Mouse (Mus musculus): ENCODE data around the gene Slbp.

Gene Slbp

DNA sequence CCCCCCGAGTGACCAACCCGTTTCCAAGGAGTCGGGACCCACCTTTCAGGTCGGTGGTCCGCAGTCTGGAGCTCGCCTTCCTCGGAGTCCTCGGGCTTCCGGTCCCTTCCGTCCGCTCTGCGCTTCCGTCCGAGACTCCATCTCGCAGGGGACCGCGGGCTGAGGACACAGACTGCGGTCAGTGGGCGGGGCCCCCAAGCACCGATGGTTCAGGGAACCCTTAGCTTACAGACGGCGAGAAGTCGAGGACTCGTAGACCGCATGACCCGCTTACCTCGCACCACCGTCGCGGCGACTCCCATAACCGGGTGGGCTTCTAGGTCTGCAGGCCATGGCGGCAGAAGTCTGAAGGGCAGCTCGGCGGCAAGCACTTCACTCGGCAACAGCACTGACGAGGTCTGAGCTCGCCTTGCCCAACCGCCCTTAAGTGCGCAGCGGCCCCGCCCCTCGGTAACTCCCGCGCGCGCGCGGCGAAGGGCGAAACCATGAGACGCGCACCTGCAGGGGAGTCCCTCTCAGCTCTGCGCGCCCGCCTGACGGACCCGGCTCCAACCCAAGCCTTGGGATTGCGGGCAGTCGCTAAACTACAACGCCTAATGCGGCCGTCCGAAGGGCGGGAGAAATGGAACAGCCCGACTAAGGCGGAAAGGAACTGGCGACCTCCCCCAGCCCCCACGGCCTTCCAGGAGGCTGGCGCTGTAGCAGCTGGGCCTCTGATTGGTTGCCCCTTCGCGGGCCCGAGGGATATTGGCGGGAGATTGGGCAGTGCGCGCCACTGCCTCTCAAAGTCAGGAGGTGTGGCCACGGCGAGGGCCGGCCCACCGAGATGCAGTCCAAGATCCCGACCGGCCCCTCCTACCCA lies at the start of gene Slbp:
Gene Slbp (minus strand): TSS at position 654 of the 862 bp plus-strand sequence.
- in situ Hi-C loops (cut with MboI, MseI) = no loop called here

DNA sequence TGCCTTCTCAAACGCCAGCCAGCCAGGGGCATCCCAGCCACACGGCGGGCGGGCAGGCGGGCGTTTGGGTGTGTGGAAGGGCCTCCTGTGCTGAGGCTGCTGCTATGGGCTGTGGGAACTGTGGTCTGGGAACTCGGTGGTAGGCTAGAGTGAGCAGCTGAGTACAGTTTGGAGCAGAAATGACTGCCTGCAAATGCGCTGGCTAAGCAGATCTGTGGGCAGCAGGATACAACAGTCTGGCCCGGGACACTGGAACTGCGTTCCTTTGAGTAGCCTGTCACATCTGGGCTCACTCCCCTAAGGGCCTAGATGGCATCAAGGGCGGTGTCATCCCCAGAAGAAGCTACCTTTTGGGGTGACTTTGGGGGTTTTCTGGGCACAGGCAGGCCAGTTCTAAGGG lies 49.5 kb upstream of the Slbp start:
- in situ Hi-C loops (cut with MboI, MseI) = loop anchor here (25.0 kb wide), 1 partner anchor 1415 kb away; no protein-coding TSS in a partner anchor

DNA sequence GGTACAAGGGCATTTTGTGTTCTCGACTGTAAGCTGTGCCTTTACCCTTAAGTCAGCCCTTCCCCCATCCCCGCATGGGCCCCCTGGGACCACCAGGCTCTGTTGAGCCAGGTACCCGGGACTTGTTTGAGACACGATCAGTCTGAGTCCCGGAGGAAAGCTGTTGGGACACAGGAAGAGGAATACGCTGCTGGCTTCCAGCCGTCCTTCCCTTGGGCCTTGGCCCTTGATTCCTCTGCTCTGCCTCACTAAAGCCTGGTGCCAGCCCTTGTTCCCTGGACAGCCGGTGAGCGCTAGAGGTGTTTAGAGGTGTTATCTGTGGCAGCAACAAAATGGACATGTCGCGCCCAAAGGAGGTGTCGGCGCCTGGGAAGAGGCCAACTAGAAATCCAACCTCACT lies 47.6 kb upstream of the Slbp start:
- in situ Hi-C loops (cut with MboI, MseI) = loop anchor here (25.0 kb wide), 1 partner anchor 1413 kb away; no protein-coding TSS in a partner anchor

DNA sequence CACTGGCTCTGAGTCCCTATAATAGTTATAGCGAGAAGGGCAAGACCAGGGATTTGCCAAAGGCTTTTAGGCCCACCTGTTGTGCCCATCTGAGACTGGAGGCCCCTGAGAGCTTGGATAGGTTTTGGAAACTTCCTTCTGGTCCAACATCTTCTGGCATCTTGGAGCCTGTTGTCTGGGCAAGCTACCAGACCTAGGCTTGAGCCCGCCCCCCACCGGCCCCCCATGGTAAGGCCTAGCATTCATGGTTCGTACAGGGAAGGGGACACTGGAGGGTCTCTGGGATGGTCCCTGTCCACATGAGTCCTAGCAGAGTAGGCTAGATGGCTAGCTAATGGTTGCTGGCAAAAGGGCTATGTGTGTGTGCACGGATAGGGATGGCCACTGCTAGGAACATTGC lies 46.3 kb upstream of the Slbp start:
- in situ Hi-C loops (cut with MboI, MseI) = no loop called here

DNA sequence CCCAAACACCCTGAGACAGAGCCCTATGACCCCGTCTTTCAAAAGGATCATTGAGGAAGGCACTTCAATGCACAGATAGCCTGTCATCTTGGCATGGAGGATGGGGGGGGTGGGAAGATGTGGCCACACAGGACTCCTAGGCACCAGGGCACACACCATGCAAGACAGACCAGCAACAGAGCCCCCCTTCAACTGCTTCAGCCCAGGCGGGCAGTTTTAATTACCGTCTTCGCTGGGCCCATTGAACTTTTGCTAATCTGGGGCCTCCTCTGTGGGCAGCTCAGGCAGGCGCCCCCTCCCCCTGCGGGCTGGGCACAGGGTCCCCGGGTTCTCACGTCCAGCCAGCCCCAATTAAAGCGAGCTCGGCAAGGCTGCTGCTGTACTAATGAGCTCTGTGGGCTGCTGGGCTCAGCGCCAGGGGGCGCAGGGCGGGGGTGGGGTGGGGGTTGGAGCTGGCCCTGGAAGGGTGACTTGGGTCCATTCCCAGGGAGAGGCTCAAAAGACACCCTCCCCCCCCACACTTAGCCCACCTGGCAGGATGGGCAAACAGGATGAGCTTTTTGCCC lies 45.7 kb upstream of the Slbp start:
- in situ Hi-C loops (cut with MboI, MseI) = no loop called here

DNA sequence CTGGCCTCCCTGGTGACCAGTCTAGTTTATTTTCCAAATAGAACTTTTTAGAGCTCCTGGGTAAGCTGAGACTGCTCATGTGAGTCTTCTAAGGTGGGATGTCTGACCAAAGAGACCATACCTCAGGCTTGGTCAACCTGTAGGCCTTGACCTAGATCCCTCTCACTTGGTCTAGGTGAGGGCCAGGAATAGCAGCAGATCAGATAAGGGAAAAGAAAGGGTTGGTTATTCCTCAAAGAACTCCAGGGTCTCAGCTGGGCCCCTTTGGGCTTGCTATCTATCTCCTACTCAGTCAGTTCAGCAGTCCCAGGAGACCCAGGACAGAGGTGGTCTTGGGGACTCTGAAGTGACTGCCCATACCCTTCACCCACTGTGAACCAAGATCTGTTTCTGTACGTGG lies 45.2 kb upstream of the Slbp start:
- in situ Hi-C loops (cut with MboI, MseI) = no loop called here

DNA sequence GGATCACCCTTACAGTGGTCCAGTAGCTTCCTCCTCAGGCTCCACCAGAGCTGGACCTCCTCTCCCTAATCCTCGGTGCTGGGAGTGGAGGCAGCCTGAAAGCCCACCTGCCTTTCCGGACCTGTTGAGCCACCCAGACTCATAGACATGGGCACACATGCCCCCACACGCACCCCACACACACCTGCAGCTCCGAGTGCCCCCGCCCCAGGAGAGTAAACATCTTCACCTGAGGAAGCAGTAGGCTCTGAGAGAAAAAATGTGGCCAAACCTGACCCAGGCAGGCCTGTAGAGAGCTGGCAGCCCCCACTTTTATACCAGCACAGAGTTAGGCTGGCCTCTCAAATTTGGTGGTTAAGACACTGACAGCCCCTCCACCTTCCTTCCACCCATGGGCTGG lies 44.1 kb upstream of the Slbp start:
- in situ Hi-C loops (cut with MboI, MseI) = no loop called here

DNA sequence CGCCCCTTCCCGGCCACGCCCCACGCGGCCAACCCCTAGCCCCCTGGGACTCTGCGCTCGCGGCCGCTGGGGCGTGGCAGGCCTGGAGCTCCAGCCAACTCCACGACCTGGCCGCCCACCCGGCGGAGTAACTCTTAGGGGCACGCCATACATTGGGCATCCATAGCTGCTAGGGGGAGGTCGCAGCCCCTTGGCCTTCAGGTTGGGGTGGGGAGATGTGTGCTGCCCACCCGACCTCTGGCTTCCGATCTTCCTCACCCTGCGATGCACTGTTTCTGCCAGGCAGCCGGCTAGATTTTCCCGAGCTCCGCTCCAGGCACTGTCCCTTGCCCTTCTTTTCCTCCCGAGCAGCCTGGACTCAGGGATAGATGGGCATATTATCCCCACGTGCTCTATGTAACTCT lies 43.3 kb upstream of the Slbp start:
- in situ Hi-C loops (cut with MboI, MseI) = no loop called here

DNA sequence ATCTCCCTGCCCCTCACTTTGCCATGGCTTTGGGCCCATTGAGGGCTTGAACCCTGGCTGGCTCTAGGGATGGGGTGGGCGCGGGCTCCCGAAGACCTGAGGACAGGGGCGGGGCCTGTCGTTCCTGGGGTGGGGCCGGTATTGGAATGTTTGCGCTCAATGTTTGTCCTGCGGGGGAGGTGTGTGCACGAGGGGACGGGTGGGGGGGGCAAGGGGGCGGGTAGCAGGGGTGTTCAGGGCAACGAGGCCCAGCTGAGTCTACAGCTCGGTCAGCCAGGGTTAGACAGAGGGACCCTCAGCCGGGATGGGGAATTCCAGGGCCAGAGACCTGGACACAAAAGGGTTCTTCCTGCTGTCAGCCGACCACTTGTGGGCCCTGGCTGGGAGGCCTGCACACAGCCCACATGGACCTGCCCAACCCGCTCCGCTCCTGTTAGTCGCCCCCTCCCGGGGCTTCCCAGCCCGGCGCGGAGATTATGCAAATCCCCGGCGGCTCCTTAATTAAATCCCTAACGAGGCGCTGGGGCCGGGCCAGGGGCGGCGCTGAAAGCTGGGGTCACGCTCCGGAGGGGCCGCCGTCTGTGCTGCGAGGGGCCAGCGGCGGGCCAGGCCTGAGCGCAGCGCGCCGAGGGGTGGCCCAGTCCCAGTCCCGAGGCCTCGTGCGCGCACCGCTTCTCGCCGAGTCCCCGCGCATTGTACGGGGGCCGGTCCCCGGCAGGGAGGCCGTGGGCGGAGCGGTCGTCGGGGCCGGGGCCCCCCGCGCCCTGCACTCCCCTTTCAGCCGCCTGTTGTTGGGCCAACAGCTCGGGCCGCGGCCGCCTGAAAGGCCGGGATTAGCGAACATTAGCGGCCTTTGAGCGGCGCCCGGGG lies 42.7 kb upstream of the Slbp start:
- in situ Hi-C loops (cut with MboI, MseI) = no loop called here

DNA sequence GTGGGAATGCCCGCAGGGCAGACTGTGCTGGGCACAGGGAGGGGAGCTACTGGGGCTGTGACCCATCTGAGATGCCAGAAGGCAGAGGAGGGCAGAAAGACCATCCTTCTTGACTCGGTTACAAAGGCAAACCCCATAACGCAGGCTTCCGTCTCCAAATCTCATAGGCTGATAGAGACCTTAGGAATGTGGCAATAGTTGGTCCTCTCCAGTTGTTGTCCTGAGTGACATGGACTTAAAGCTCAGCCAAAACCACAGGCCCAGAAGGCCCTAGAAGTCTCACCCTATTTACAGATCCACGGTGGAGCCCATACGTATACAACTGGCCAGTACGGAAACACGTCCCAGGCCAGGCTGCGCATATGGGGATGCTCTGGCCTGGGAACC lies 42.1 kb upstream of the Slbp start:
- in situ Hi-C loops (cut with MboI, MseI) = no loop called here

DNA sequence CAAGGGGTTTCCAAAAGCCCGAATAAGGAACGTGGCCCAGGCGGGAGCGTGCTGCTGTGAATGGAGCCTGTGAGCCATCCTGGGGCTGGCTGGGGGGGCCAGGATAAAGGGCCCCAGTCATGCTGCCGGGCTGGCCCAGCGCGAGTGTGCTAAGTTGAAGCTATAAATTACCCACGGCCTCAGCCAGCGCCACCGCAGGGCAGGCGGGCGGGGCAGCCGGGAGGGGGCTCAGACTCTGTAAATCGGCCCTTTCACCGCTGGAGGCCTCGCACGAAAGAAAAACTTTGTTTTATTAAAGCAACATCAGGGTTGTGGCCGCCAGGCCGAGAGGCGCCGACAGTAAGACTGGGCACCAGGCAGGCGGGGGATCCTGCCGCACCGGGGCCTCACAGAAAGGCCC lies 40.0 kb upstream of the Slbp start:
- in situ Hi-C loops (cut with MboI, MseI) = no loop called here

DNA sequence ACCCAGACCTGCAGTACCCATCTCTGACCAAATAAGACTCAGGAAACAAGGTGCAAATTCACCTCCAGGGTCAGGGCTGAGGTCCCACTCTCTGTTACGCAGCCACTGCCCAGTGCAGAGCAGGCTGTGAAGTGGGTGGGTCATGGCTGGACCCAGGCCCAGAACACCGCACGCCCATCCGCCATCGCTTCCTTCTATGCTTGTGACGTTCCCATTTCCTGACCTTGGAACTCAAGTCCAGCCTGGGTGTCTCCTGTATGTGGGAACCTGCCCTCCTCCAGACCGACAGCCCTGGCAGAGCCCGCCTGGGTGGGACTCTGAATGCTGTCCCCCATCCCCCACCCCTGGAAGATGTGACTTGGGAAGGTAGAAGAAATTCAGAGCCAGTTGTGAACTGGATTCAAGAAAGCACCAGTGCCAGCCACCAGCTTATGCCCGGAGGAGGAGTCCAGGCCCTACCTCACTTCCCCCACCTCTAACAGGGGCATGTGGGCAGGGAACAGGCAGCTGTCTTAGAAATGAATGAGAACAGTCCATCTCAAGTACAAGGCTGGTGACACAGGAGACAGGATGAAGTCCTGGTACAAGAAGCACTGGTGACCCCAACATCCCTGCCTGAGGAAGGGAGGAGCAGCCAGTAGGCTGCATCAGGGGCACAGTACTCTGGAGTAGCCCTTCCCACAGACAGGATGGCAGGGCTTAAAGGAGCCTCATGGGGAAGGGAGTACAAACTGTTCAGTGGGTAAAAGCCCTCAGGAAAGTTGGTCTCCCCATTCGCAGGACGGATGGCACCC lies 37.7 kb upstream of the Slbp start:
- in situ Hi-C loops (cut with MboI, MseI) = no loop called here

DNA sequence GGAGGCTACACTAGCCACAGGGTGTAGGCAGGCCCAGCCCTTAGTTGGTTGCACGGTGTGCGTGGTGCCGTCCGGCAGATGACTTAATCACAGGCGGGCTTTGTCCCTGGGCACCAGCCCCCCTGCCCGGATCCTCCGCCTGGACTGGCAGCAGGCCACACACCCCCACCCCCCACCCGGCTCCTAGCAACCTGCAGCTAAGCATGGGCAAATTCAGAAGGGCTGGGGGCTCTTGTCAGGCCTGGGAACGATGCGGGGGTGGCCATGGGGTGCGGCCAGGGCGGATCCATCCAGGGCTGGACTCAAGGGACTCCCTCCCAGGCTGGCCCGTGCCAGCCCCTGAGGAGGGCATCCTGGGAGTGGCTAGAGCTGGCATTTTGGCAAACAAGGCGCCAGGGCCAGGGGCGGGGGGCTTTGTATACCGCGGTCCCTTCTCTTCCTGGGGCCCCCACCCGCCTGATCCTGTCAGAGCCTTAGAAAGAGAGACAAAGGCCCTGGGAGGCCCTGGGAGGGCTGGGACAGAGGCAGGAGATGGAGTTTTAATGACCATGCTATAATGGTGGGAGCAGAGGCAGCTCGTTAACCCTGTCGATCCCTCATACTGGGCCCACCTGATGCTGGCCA lies 37.0 kb upstream of the Slbp start:
- in situ Hi-C loops (cut with MboI, MseI) = no loop called here

DNA sequence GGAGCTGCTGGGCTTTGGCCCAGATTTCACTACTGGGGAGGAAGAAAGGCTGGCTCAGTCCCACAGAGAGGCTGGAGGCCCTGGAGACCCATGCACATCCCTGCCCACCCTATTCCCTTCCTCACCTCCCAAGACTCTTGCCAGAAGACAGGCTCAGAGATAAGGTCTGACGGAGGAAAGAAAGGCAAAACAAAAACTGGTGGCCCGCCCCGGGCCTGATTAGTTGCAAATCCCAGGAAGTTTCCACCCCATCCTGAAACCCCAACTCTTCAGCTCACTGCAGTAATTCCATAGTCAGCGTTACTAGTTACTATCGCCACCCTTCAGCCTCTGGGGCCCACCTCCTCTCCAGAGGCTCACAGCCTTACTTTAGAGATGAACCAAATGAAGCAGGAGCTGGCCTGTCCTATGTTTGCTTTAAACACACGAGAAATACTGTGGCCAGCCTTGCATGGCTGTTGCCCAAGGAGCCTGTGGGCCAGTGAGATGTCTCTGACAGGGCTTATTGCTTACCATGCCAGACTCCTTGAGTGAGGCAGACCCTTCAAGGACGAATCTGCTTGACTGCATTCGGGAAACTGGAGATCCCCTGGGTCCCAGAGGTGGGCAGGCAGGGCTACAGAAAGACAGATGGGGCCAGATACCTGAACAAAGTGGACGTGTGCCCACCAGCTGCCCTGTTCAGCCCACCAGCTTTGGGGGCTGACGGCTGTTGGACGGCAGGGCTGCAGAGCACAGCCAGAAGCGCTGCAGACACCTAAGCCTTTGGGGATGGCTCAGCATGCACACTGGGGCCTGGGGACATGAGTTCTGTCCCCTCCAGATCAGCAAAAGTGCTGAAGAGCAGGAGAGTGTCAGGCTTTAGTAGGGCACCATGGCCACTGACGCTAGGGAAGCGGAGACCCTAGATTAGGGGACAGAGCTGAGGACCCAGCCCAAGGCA lies 36.2 kb upstream of the Slbp start:
- in situ Hi-C loops (cut with MboI, MseI) = no loop called here

DNA sequence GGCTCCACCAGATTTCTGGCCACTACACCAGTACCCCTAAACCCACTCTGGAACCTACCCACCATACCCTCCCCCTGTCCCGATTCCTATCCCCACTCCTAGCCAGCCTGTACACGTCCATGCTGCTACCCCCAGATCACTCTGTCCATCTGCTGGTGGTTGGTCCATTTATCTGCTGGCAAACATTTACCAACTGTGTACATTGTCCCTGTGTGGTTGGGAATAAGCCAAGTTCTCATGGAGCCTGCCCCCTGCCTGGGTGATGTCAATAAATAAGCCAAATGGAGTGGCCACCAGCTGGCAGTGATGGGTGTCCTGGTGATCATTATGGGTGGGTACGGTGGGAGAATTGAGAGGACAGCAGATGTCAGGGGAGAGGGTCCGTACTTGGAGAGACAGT lies 34.8 kb upstream of the Slbp start:
- in situ Hi-C loops (cut with MboI, MseI) = no loop called here

DNA sequence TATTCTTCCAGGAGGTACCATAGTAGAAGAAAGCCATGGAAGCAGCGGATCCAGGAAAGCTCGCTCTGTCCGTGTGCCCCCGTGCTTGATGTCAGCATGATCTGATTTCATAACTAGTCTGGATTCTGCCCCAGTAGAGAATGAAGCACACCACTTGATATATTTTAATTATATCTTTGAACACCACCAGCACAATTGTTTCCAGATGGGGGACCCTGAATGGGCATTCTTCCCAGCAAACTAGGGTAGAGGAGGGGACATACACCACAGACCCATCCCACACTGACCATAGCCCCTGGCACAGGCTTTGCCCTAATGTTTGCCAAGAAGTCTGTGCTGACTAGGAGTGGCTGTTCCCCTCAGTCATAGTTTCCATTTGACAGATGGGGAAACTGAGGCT lies 32.6 kb upstream of the Slbp start:
- in situ Hi-C loops (cut with MboI, MseI) = loop anchor here (5.0 kb wide), 1 partner anchor 52 kb away; no protein-coding TSS in a partner anchor

DNA sequence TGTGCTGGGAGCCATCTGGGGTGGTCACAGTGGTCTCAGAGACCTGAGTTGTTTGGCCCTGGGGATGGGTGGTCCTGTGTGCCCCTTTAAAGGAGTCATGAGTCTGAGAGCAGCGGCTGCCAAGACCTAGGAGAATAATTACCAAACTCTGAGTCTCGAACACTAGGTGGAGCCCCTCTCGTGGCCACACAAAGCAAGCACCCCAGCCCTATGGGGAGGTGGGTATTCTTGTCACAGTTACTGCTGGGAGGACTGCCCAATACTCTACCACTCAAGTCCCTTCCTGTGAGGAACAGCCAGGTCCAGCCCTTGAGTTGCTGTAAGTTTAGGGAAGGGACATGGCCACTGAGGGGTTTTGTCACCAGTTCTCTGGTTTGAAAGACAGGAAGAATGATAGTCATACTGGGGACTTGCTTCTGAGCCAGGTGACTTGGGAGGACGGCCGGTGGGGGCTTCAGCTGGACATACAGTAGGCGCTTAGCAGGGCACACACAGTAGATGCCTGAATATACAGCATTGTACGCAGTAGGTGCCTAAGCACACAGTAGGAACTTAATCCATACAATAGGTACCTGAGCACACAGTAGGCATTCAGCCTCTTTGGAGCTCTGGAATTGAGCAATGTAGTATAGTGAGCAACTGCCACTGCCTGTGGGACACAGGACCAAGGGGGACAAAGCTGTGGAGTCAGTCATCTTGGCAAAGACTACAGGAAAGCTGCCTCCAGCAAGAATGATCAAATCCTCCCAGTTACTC lies 31.7 kb upstream of the Slbp start:
- in situ Hi-C loops (cut with MboI, MseI) = loop anchor here (5.0 kb wide), 1 partner anchor 53 kb away; no protein-coding TSS in a partner anchor

DNA sequence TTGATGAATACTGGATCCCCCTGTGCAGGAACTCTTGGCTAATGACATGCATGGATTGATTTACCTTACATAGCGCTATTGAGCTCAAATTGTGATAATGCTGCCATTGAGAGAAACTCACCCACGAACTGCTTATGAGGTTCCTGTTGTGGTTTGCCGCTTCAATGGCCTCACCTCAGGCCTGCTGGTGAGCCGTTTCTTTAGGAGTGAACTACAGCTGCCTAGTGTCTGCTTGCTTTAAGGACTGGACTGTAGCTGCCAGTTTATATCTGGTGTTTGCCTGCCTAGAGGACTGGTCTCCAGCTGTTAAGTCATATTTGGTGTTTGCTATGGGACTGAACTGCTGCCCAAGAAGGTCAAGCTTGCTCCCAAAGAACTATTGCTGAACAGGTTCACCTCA lies 30.6 kb upstream of the Slbp start:
- in situ Hi-C loops (cut with MboI, MseI) = loop anchor here (5.0 kb wide), 1 partner anchor 54 kb away; no protein-coding TSS in a partner anchor

Data from T-helper 2 cell (primary cell).